Mouse (Mus musculus): Measurements from ENCODE around the gene Sik3.

- TF ChIP-seq POLR2A (IDR thresholded peaks at IDR 0.05; ENCODE audit: insufficient read depth, low read depth, low read length) (no peak), EP300 (IDR thresholded peaks at IDR 0.05; ENCODE audit: insufficient read depth, low read depth, low read length) (no peak), CTCF (IDR thresholded peaks at IDR 0.05) (no peak)
These were observed 175.8 kb downstream of the Sik3 start for GRCm38 (mm10) chr9:46188370-46188769.
